Mouse (Mus musculus): ENCODE results near the gene Mug2. TPM values are rescaled to one million over a fixed set of nuclear protein-coding genes. Genes with fewer than 3 reads are reported as not detected.
"Not testable (repeated sequence)": the region's sequence is repeated elsewhere in the genome, so short reads cannot be mapped to it uniquely, and the experiment has no call there.

Gene Mug2
- not detected in 2 replicates for polyA plus RNA-seq (2015; fragmentation: Nextera tagmentation; extraction: Ambion mirVana)

DNA sequence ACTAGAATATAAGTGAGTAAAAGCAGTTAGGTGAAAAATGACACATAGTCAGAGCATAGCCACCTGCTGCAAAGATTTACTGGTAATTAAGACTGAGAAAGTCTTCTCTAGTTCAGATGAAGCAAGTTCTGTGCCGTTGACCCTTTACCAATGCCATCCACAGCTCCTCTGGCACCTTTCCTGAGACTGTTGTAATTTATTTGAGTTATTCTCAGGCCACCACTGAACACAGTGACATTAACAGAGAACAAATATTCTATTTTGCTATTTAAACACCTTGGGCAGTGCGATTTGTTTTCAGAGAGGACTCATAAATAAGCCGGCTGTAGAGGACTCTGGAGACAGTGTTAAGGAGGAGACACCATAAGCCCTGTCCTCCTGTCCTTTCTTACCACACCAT lies at the start of gene Mug2:
Mug2 (plus strand) TSS at position 301 of the 400 bp plus-strand sequence.
- H3K27ac ChIP-seq (ENCODE audit: low read length); DNase-seq (ENCODE audit: low spot score); H3K36me3 ChIP-seq (ENCODE audit: insufficient read depth, low read length); H3K4me1 ChIP-seq (ENCODE audit: insufficient read depth, low read depth, low read length); H3K9ac ChIP-seq (replicated peaks; ENCODE audit: low read depth); H3K4me2 ChIP-seq (replicated peaks; ENCODE audit: low read depth, low read length); H3K4me3 ChIP-seq (ENCODE audit: low read depth, low read length); ATAC-seq; H3K27me3 ChIP-seq (replicated peaks; ENCODE audit: insufficient read depth, low read length); H3K9me3 ChIP-seq (ENCODE audit: low read length): not testable (repeated sequence)
- WGBS: no CpG with 5 or more reads among the region's 3 CpGs

DNA sequence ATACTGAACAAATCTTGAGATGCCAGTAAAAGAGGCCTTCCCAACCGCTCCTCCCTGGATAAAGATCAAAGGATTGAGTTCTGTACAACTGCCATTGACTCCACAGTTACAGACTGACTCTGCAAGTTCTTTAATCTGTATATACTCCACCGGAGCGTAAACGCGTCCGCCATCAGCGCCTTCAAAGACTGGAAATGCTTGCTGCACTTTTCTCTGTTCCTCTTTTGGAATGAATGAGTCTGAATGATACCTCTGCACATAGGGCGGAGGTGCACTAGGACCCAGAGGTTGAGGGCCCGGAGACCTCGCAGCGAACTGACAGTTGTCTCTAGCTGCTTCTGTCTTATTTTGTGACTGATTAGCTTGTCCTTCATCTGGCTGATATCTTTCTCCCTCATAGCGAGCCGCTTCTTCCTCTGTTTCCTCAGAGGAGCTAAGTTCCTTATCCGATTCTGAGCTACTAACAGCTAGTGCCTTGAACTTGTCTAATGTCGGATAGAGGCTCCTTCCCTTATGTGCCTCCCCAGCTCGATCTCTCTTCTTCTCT lies 48.7 kb upstream of the Mug2 start:
- not testable (repeated sequence) for H3K27ac ChIP-seq (ENCODE audit: low read length); H3K9me3 ChIP-seq (ENCODE audit: low read length); H3K27me3 ChIP-seq (replicated peaks; ENCODE audit: insufficient read depth, low read length); H3K36me3 ChIP-seq (ENCODE audit: insufficient read depth, low read length); H3K4me3 ChIP-seq (ENCODE audit: low read depth, low read length); DNase-seq (ENCODE audit: low spot score); H3K4me2 ChIP-seq (replicated peaks; ENCODE audit: low read depth, low read length); ATAC-seq; H3K9ac ChIP-seq (replicated peaks; ENCODE audit: low read depth); H3K4me1 ChIP-seq (ENCODE audit: insufficient read depth, low read depth, low read length)
- 87% methylated on average over 16 of the region's 16 CpGs for WGBS

DNA sequence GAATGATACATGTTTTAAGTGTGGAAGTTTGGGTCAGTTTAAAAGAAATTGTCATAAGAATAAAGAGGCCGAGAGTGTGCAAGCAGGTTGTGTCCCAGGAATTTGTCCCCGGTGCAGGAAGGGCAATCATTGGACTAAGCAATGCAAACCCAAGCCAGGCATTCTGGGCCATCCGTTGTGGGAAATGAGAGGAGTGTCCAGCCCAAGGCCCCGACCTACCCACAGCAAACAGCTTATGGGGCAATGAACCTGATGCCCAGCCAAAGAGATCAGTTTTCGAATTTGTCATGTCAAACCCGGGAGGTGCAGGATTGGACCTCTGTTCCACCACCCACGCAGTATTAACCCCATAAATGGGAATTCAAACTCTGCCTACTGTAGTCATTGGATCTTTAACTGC lies 30.9 kb upstream of the Mug2 start:
- WGBS: 75% methylated on average over 7 of the region's 7 CpGs
- DNase-seq (ENCODE audit: low spot score): peak; percentile 1

DNA sequence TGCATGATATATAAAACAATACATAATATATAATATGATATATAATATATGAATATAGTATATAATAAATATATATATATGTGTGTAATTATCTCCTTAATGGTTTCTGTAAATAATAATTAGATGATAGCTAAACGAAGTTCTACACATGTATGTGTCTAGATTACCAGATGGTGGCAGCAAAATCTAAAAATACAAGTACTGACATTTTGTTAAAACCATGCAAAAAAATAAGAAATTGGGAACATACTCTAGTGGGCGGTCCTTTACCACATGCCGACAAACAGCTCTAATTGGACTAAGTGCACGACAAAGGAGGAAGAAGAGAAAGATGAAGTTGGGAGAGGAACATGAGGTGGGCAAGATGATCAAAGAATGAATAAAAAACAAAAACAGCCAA lies 94.3 kb downstream of the Mug2 start:
- H3K9ac ChIP-seq (replicated peaks; ENCODE audit: low read depth): no peak overlapping the region
- DNase-seq (ENCODE audit: low spot score): no peak
- no peak overlapping the region for H3K27ac ChIP-seq (ENCODE audit: low read length)
- no peak overlapping the region for H3K4me3 ChIP-seq (ENCODE audit: low read depth, low read length)
- no peak for TF ChIP-seq EP300 (IDR thresholded peaks at IDR 0.05)
- TF ChIP-seq CTCF (IDR thresholded peaks at IDR 0.05): no peak
- H3K36me3 ChIP-seq (ENCODE audit: insufficient read depth, low read length): no peaks in the 10 kb centered on the region
- no peak overlapping the region for H3K4me2 ChIP-seq (replicated peaks; ENCODE audit: low read depth, low read length)
- H3K4me1 ChIP-seq (ENCODE audit: insufficient read depth, low read depth, low read length): no peaks in the 10 kb centered on the region
- 0 out of 2 replicates have a peak, but pooled peaks cover 2% of the 10 kb centered on the region for H3K9me3 ChIP-seq (ENCODE audit: low read length)
- 74% methylated on average over 4 of the region's 4 CpGs for whole genome bisulfite sequencing
- ATAC-seq: no peak
- H3K27me3 ChIP-seq (replicated peaks; ENCODE audit: insufficient read depth, low read length): no peaks in the 10 kb centered on the region

More for the DNA sequence above, 30.9 kb upstream of the Mug2 start:
- Histone ChIP-seq H3K4me1 (ENCODE audit: insufficient read depth, low read depth, low read length) (no peaks in the 10 kb centered on the region), H3K4me3 (ENCODE audit: low read depth, low read length) (no peak overlapping the region), H3K27me3 (replicated peaks; ENCODE audit: insufficient read depth, low read length) (no peaks in the 10 kb centered on the region), H3K4me2 (replicated peaks; ENCODE audit: low read depth, low read length) (no peak overlapping the region), H3K9me3 (ENCODE audit: low read length) (no peaks in the 10 kb centered on the region), H3K9ac (replicated peaks; ENCODE audit: low read depth) (no peak overlapping the region), H3K36me3 (ENCODE audit: insufficient read depth, low read length) (no peaks in the 10 kb centered on the region), H3K27ac (ENCODE audit: low read length) (no peak overlapping the region)
- ATAC-seq: no peak
- no peak for TF ChIP-seq CTCF (IDR thresholded peaks at IDR 0.05)
- TF ChIP-seq EP300 (IDR thresholded peaks at IDR 0.05): no peak

DNA sequence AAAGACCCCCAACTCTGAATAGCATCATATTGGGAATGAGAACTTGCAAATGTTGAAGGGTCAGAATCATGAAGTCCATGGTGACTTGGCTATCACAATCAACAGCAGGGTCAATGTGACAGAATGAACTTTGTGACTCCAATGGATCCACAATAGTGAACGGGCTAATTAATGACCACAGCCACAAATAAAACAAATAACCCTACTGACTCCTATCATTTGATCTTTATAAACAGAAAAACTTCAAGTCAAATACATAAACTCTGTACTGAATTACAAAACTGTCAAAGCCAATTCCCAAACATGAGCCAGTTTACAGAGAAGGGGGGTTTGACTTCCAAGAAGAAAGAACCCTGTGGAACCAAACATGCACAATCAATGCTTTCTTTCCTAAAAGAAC lies 95.1 kb downstream of the Mug2 start:
- no peak for TF ChIP-seq EP300 (IDR thresholded peaks at IDR 0.05)
- TF ChIP-seq CTCF (IDR thresholded peaks at IDR 0.05): no peak
- H3K27ac ChIP-seq (ENCODE audit: low read length): no peak overlapping the region
- ATAC-seq (no peak), DNase-seq (ENCODE audit: low spot score) (no peak)
- no peak overlapping the region for H3K4me3 ChIP-seq (ENCODE audit: low read depth, low read length)
- H3K27me3 ChIP-seq (replicated peaks; ENCODE audit: insufficient read depth, low read length): no peaks in the 10 kb centered on the region
- no peak overlapping the region for H3K4me2 ChIP-seq (replicated peaks; ENCODE audit: low read depth, low read length)
- H3K36me3 ChIP-seq (ENCODE audit: insufficient read depth, low read length): no peaks in the 10 kb centered on the region
- 0 out of 2 replicates have a peak, but pooled peaks cover 2% of the 10 kb centered on the region for H3K9me3 ChIP-seq (ENCODE audit: low read length)
- no peak overlapping the region for H3K9ac ChIP-seq (replicated peaks; ENCODE audit: low read depth)
- WGBS: 50% methylated on average over 1 of the region's 1 CpGs
- no peaks in the 10 kb centered on the region for H3K4me1 ChIP-seq (ENCODE audit: insufficient read depth, low read depth, low read length)

DNA sequence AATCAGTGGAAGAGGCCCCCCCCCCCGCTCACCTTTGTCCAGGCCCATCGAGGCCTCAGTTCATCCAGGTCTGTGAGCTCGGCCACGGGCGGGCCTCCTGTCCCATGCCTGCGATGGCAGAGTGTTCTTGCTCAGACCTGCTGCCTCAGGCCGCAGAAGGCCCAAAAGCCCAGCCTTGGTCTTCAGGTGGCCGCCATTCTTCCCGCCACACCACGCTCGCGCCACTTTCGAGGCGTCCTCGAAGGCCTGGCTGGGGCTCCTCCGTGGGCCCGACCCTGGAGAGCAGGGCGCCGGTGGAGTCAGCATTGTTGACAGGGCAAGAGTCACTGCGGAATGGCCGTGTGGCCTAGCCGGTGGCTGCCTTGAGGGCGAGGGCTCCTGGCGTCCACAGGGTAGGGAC lies 110.4 kb downstream of the Mug2 start:
- Histone ChIP-seq H3K4me2 (replicated peaks; ENCODE audit: low read depth, low read length) (no peak overlapping the region), H3K36me3 (ENCODE audit: insufficient read depth, low read length) (no peaks in the 10 kb centered on the region), H3K27me3 (replicated peaks; ENCODE audit: insufficient read depth, low read length) (no peaks in the 10 kb centered on the region), H3K9me3 (ENCODE audit: low read length) (no peaks in the 10 kb centered on the region), H3K4me1 (ENCODE audit: insufficient read depth, low read depth, low read length) (no peaks in the 10 kb centered on the region), H3K9ac (replicated peaks; ENCODE audit: low read depth) (no peak overlapping the region), H3K27ac (ENCODE audit: low read length) (no peak overlapping the region), H3K4me3 (ENCODE audit: low read depth, low read length) (no peak overlapping the region)
- no peak for DNase-seq (ENCODE audit: low spot score)
- 91% methylated on average over 21 of the region's 24 CpGs for WGBS
- no peak for TF ChIP-seq EP300 (IDR thresholded peaks at IDR 0.05)
- TF ChIP-seq CTCF (IDR thresholded peaks at IDR 0.05): no peak
- no peak for ATAC-seq

DNA sequence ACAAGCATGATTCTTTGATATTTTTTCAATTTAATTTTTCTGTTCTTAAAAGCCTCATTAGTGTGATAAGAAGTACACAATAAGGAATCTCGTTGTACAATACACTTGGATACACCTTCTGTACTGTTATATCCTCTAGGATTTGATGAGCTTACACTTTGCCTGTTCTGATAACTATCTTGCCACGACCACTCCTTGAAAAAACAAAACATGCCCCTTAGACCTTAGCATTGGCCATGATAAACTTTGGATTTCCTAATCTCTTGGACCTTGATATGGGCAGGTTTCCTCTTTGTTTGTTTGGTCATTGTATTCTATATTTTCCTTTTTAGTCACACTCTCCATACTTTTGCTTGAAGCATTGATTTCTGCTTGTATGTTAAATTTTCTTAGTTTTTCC lies 123.0 kb downstream of the Mug2 start:
- no peak overlapping the region for H3K4me2 ChIP-seq (replicated peaks; ENCODE audit: low read depth, low read length)
- H3K27me3 ChIP-seq (replicated peaks; ENCODE audit: insufficient read depth, low read length): no peaks in the 10 kb centered on the region
- no peaks in the 10 kb centered on the region for H3K4me1 ChIP-seq (ENCODE audit: insufficient read depth, low read depth, low read length)
- DNase-seq (ENCODE audit: low spot score) (no peak), ATAC-seq (no peak)
- H3K36me3 ChIP-seq (ENCODE audit: insufficient read depth, low read length): no peaks in the 10 kb centered on the region
- TF ChIP-seq CTCF (IDR thresholded peaks at IDR 0.05) (no peak), EP300 (IDR thresholded peaks at IDR 0.05) (no peak)
- 34% methylated on average over 2 of the region's 2 CpGs for WGBS
- no peaks in the 10 kb centered on the region for H3K9me3 ChIP-seq (ENCODE audit: low read length)
- no peak overlapping the region for H3K9ac ChIP-seq (replicated peaks; ENCODE audit: low read depth)
- H3K4me3 ChIP-seq (ENCODE audit: low read depth, low read length): no peak overlapping the region
- H3K27ac ChIP-seq (ENCODE audit: low read length): no peak overlapping the region

Other genes starting within 250 kb of the Mug2 start
- not detected in 2 replicates for gene Mug1, start 168.2 kb upstream of the Mug2 start, polyA plus RNA-seq (2015; fragmentation: Nextera tagmentation; extraction: Ambion mirVana)

Measured in lung, postnatal 0 days (tissue).